In the genomic region with DNA sequence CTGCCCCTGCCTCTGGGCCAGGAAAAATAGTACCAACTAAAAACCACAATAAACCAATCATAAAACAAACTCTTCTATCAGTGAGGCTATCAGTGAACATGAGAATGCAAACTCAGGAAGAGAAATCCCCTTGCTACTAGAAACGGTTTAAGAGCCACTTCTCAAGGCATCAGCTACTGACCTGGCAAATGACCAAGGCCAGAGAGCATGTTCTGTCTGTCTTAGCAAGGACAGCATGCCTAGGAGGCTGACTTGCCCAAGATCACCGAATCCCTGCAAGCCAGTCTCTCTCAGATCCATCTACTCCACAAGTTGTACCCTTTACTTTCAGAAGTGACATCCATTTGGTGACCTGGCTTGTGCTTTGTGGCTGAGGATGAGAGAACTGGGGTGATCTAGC, we compare ENCODE assay signal across 19 mouse cellular contexts.
DNase-seq lines count a peak whose midpoint lies in the region; ATAC-seq and TF ChIP-seq lines count a peak whose summit lies in the region.
"Had no signal": no experiment of that assay in that cellular context is flagged by ENCODE, and none has a peak within 500 bp of the region (broad histone marks: within the 10 kb centered on the region; RNA-seq: fewer than 3 reads in every experiment).

No protein-coding gene starts in this region.

- no peaks in the 10 kb centered on the region for H3K36me3 ChIP-seq in MEL (ENCODE audit: control insufficient read depth in 1 of 2, insufficient read depth in 2 of 2, low read length in 2 of 2)
- H3K36me3 ChIP-seq in hindbrain, postnatal 0 days (ENCODE audit: insufficient read depth, low read length): no peaks in the 10 kb centered on the region; the same call in 1 of the 2 replicates
- H3K36me3 ChIP-seq: hindbrain, embryonic 15.5 days had no signal

- H3K9me3 ChIP-seq in MEL (replicated peaks; ENCODE audit: insufficient read depth, low read length): no peaks in the 10 kb centered on the region
- H3K9me3 ChIP-seq in hindbrain, postnatal 0 days (ENCODE audit: low read length): no peaks in the 10 kb centered on the region
- H3K9me3 ChIP-seq: embryonic facial prominence, embryonic 13.5 days; forebrain, embryonic 13.5 days; heart, embryonic 12.5 days; hindbrain, embryonic 15.5 days had no signal

- H3K4me3 ChIP-seq in MEL (ENCODE audit: control insufficient read depth in 1 of 2, insufficient read depth in 1 of 2, low read depth in 2 of 2, low read length in 2 of 2): no peak overlapping the region
- no peak overlapping the region for H3K4me3 ChIP-seq in hindbrain, postnatal 0 days (ENCODE audit: low read length)
- H3K4me3 ChIP-seq: embryonic facial prominence, embryonic 13.5 days; forebrain, embryonic 13.5 days; heart, embryonic 12.5 days; hindbrain, embryonic 15.5 days had no signal

- no peak for TF ChIP-seq EP300 in MEL (IDR thresholded peaks at IDR 0.05; ENCODE audit: low read depth in 1 of 2, low read length in 2 of 2)

- H3K4me1 ChIP-seq in MEL (ENCODE audit: control insufficient read depth in 1 of 2, insufficient read depth in 2 of 2, low read length in 2 of 2): no peaks in the 10 kb centered on the region
- H3K4me1 ChIP-seq in hindbrain, postnatal 0 days (ENCODE audit: insufficient read depth, low read length): no peaks in the 10 kb centered on the region
- H3K4me1 ChIP-seq: forebrain, embryonic 13.5 days; hindbrain, embryonic 15.5 days had no signal

- no peak for ATAC-seq in activated CD4-positive, CD25-positive, alpha-beta regulatory T cell, adult 4 months
- no peak for ATAC-seq in hindbrain, postnatal 0 days
- ATAC-seq: forebrain, embryonic 13.5 days; forebrain, postnatal 0 days; Patski had no signal

- no peak overlapping the region for H3K9ac ChIP-seq in MEL (ENCODE audit: control insufficient read depth, low read depth, low read length, poor library complexity, severe bottlenecking)
- H3K9ac ChIP-seq in hindbrain, postnatal 0 days (replicated peaks; ENCODE audit: low read length): no peak overlapping the region
- H3K9ac ChIP-seq: embryonic facial prominence, embryonic 13.5 days; forebrain, embryonic 13.5 days; forebrain, postnatal 0 days; heart, embryonic 12.5 days; hindbrain, embryonic 15.5 days had no signal

- TF ChIP-seq RAD21 in MEL (IDR thresholded peaks at IDR 0.05; ENCODE audit: low read depth, low read length): no peak

- no peaks in the 10 kb centered on the region for H3K27me3 ChIP-seq in MEL (ENCODE audit: control insufficient read depth in 1 of 2, insufficient read depth in 2 of 2, low read length in 2 of 2)
- no peaks in the 10 kb centered on the region for H3K27me3 ChIP-seq in hindbrain, postnatal 0 days (ENCODE audit: insufficient read depth, low read length)
- H3K27me3 ChIP-seq: embryonic facial prominence, embryonic 13.5 days; forebrain, embryonic 13.5 days; heart, embryonic 12.5 days; Patski had no signal

- H3K79me2 ChIP-seq in MEL (ENCODE audit: control insufficient read depth, insufficient read depth, low read length, poor library complexity): peaks cover 7% of the 10 kb centered on the region; the same call in 1 of the 2 replicates

- TF ChIP-seq POLR2A in MEL (IDR thresholded peaks at IDR 0.05; ENCODE audit: control insufficient read depth in 1 of 2, insufficient read depth in 1 of 2, low read depth in 1 of 2, low read length in 2 of 2, poor library complexity in 1 of 2): no peak

- WGBS in hindbrain, postnatal 0 days: 62% methylated on average over 2 of the region's 2 CpGs

- no peak overlapping the region for H3K4me2 ChIP-seq in hindbrain, postnatal 0 days (ENCODE audit: low read depth, low read length)
- H3K4me2 ChIP-seq: embryonic facial prominence, embryonic 13.5 days; forebrain, embryonic 13.5 days; heart, embryonic 12.5 days; hindbrain, embryonic 15.5 days had no signal

- peak; percentile 66 for DNase-seq in adrenal gland, adult 2 months
- DNase-seq in adrenal gland, postnatal 25 days: no peak
- DNase-seq in 3T3-L1 (ENCODE audit: low read depth, low spot score) (peak; percentile 18), MEL (ENCODE audit: low read depth, low spot score) (peak; percentile 0)
- peak; percentile 55 to 57 for DNase-seq in adrenal gland, postnatal 36 days
- DNase-seq in hindbrain, postnatal 0 days (ENCODE audit: low spot score): no peak
- DNase-seq: cerebellum, adult 11-12 months; cerebellum, adult 9-10 months; cerebellum, postnatal 25 days; forebrain, postnatal 0 days; gastrocnemius, postnatal 14 days; kidney, adult 11 months; kidney, adult 9 months had no signal

- no peak for TF ChIP-seq CTCF in MEL (IDR thresholded peaks at IDR 0.05 in 2 of 3, conservative IDR thresholded peaks at IDR 0.05 in 1 of 3; ENCODE audit: control insufficient read depth in 1 of 3, insufficient read depth in 1 of 3, low read depth in 2 of 3, low read length in 3 of 3, poor library complexity in 1 of 3, severe bottlenecking in 1 of 3)
- no peak for TF ChIP-seq CTCF in hindbrain, postnatal 0 days (IDR thresholded peaks at IDR 0.05; ENCODE audit: low read depth)

- H3K27ac ChIP-seq in MEL (ENCODE audit: control insufficient read depth, low read depth, low read length): no peak overlapping the region
- no peak overlapping the region for H3K27ac ChIP-seq in hindbrain, postnatal 0 days
- H3K27ac ChIP-seq: embryonic facial prominence, embryonic 13.5 days; forebrain, embryonic 13.5 days; hindbrain, embryonic 15.5 days had no signal

TF ChIP-seq in MEL, 35 proteins besides CTCF, POLR2A, EP300 and RAD21:
- TF ChIP-seq POLR2AphosphoS2 (IDR thresholded peaks at IDR 0.05; ENCODE audit: low read length) (no peak), SIN3A (IDR thresholded peaks at IDR 0.05; ENCODE audit: low read length) (no peak), CHD2 (IDR thresholded peaks at IDR 0.05; ENCODE audit: low read length) (no peak), TCF12 (IDR thresholded peaks at IDR 0.05; ENCODE audit: low read depth, low read length) (no peak), ETS1 (IDR thresholded peaks at IDR 0.05; ENCODE audit: low read depth, low read length) (no peak), JUND (IDR thresholded peaks at IDR 0.05; ENCODE audit: low read depth, low read length) (no peak), E2F4 (IDR thresholded peaks at IDR 0.05; ENCODE audit: borderline replicate concordance, low read depth, low read length) (no peak), MYB (IDR thresholded peaks at IDR 0.05; ENCODE audit: low read depth, low read length) (no peak), NRF1 (IDR thresholded peaks at IDR 0.05; ENCODE audit: insufficient read depth, low read depth, low read length, poor library complexity, severe bottlenecking) (no peak), ZC3H11A (IDR thresholded peaks at IDR 0.05; ENCODE audit: low read depth, low read length) (no peak), GABPA (IDR thresholded peaks at IDR 0.05; ENCODE audit: low read depth, low read length) (no peak), HCFC1 (IDR thresholded peaks at IDR 0.05; ENCODE audit: low read depth, low read length) (no peak), POLR2AphosphoS5 (IDR thresholded peaks at IDR 0.05; ENCODE audit: borderline replicate concordance, low read depth, low read length) (no peak), MAZ (IDR thresholded peaks at IDR 0.05; ENCODE audit: low read depth, low read length) (no peak), UBTF (IDR thresholded peaks at IDR 0.05; ENCODE audit: borderline replicate concordance, insufficient read depth, low read depth, low read length) (no peak), MAFK (IDR thresholded peaks at IDR 0.05; ENCODE audit: borderline replicate concordance, low read depth, low read length) (no peak)

Comparison
In these comparisons a context has a peak if more than half of its experiments do, and no peak if none do; other contexts are left out.
1. DNase-seq: peak in adrenal gland, adult 2 months (single experiment), 3T3-L1 (single experiment), MEL (single experiment) and adrenal gland, postnatal 36 days (2 of 2); none in adrenal gland, postnatal 25 days (single experiment) and hindbrain, postnatal 0 days (single experiment).